Mouse (Mus musculus): ENCODE data around the gene Nedd4.

Nedd4 gene

DNA sequence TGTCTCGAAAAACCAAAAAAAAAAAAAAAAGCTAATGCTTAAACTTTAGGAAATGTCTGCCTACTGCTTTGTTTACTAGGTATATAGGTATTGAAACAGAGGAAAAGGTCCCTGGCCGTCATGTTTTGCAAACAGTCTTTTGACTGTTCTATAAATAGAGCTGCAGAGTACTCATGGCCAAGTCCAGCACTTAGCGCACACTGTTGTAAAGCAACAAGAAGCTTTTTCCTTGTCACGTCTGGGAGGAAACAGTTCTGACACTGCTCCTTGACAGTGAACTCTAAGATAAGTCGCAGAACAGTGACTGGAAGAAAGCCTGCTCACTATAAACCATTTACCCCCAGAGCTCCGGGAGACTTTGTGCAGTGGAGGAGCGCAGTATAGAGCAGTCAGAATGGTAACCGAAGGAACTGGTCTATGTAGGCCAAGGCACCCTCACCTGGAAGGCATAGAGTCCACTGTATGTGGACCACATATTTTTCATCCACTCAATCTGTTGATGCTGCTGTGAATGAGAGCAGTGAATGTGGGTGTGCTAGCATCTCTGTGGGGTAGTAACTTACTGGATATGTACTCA is 19.6 kb downstream of the Nedd4 start:
- no peak for DNase-seq

DNA sequence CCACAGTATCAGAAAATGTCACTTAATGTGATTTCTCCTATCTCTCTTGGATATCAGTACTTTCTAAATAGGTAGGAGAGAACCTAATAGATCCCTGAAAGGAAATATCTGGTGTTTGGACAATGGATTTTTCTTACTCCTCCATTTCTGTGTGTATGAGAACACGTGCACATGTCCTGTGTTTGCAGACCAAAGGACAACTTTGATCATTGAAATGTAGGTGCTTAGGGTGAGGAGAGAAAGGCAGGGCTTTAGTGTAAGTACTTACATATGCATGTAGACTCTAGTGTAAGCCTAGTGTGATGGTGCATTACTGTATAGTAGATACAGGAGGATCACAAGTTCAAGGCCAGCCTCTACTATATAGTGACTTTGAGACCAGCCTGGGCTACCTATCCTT is 21.1 kb downstream of the Nedd4 start:
- no peak for DNase-seq

DNA sequence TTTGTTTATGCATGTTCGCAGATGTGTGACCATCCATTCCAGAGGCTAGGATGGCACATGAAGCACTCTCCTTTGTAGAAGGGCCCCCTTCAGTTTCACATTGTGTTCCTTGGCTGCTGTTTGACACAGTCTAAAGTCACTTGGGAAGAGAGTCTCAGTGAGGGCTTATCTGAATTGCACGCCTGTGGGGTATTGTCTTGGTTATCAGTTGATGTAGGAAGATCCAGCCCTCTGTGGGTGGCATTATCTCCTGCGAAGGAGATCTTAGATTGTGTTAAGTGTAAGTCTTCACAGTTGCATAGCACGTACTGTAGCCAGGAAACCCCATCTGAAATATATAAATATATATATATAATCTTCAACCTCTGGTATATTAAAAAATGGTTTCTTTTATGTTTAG is 23.1 kb downstream of the Nedd4 start:
- DNase-seq: no peak

- DNase-seq: no peak
Observed at GRCm38 (mm10) chr9:72686506-72686905, 24.4 kb downstream of the Nedd4 start.

DNA sequence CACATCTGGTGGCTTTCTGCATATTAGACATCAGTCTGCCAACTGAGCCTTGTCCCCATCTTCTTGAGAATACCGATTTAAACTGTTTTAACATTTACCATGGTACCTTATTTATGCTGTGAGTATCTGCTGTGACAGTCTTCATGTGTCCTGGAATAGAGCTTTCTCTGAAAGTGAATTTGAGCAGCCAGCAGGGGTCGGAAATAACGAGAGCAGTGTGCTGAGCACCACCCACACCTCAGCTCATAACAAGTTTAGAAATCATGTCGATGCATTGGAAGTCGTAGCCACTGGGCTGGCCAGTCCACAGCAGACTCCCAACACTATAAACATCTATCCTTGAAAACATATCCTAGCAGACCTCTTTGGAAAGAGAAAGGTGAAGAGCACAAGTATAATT is 27.4 kb downstream of the Nedd4 start:
- no peak for DNase-seq

DNA sequence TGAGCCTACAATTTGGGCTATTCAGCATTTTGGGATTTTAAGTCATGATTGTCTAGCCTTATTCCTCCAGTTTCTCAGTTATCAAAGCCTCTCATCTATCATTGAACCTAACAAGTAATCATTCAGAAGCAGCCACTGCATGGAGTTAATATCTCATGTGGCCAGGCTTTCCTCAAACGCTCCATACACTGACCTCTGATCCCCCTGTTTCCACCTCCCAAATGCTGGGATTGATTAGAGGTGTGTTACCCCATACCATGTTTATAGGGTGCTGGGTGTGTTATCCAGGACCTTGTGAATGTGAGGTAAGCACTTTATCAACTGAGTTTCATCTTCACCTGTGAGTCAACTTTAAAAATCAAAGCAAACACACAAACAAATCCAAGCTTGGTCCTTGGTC is 28.7 kb downstream of the Nedd4 start:
- no peak for DNase-seq

DNA sequence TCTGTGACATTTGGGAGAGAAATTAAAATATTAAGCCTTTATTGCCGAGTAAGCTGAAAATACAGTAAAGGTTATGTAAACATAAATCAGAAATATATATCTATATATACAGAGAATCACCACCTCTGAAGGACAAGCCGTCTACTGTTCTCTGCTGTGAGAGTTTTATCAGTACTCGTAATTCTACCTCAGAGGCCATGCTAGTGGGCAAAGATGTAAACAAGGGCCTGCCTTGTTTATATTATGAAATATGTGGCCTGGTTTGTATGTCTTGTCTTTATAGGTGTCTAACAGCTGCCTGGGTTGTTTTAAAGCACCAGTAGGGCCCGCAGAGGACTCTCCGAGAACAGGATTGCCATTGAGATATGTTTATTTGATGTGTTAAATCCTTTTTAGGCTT is 29.8 kb downstream of the Nedd4 start:
- no peak for DNase-seq

- DNase-seq: peak; percentile 22
Observed at GRCm38 (mm10) chr9:72693081-72693696, 31.0 kb downstream of the Nedd4 start.

GRCm38 (mm10) chr9:72693861-72694260 is 31.7 kb downstream of the Nedd4 start:
- DNase-seq: no peak

- no peak for DNase-seq
Observed at GRCm38 (mm10) chr9:72696508-72696907, 34.4 kb downstream of the Nedd4 start.

DNA sequence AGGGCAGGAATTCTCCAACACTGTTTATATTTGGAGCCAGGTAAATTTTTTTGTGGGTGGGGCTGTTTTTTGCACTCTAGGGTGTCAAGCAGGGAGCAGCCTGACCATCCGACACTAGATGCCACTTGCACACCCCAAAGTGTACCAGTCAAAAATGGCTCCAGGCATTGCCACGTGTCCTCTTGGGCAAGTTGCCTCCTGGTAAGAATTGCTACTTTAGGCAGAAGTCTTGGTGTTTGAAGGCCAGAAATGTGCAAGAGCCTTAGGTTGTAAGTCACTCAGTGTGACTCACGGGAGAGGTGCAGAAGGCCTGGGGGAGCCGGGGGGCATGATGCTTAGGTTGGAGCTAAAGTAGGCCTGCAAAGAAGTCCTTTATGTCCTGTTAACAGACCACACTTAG is 35.6 kb downstream of the Nedd4 start:
- DNase-seq: no peak

GRCm38 (mm10) chr9:72699702-72700101 is 37.6 kb downstream of the Nedd4 start:
- no peak for DNase-seq

DNA sequence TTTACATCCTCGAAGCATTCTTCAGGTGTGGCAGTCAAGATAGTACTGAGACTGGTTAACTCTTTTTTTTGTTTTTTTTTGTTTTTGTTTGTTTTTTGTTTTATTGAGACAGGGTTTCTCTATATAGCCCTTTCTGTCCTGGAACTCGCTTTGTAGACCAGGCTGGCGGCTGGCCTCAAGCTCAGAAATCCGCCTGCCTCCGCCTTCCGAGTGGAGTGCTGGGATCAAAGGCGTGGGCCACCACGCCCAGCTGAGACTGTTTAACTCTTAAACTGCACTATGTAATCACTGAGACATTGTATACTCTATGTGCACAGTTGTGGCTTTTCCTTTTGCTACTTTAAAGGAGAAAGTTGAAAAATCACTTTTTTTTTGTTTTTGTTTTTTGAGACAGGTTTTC is 39.3 kb downstream of the Nedd4 start:
- no peak for DNase-seq

- no peak for DNase-seq
Observed at GRCm38 (mm10) chr9:72702075-72702474, 39.9 kb downstream of the Nedd4 start.

- DNase-seq: no peak
Observed at GRCm38 (mm10) chr9:72703142-72703541, 41.0 kb downstream of the Nedd4 start.

DNA sequence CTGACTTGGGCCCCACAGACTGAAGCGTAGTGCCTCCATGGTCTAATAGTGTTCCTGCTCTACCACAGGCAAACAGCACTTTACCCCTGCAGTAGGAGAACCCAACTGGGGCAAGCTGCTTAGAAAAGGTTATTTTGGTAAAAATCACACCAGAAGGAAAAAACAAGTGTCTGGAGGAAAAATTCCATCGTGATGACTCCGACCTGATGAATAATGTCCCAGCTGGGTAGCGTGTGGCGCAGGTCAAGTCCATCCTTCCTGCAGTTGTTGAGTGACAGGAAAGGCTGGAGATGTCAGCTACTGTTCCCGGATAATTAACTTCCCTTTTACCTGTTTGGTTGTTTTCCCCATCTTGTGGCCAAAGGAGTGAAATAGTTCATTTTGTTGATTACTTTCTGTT is 41.6 kb downstream of the Nedd4 start:
- DNase-seq: no peak

DNA sequence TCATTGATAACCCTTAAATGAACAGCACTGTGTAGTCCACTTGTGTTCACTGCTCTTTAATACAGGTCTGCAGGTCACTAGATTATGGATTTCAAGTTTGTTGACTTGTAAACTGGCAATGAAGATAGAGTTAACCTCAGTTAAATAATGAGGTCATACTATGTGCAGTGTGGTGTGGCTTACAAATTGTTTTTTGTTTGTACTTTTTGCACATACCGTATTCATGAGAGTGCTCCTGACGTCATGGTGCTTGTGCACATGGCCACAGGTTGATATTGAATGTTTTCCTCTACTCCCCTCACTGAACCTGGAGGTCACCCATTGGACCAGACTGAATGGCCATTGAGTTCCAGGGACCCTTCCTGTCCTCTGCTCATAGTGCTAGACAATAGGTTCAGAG is 43.1 kb downstream of the Nedd4 start:
- no peak for DNase-seq

- no peak for DNase-seq
Observed at GRCm38 (mm10) chr9:72707999-72708398, 45.9 kb downstream of the Nedd4 start.

- no peak for DNase-seq
Observed at GRCm38 (mm10) chr9:72708690-72709089, 46.5 kb downstream of the Nedd4 start.

DNA sequence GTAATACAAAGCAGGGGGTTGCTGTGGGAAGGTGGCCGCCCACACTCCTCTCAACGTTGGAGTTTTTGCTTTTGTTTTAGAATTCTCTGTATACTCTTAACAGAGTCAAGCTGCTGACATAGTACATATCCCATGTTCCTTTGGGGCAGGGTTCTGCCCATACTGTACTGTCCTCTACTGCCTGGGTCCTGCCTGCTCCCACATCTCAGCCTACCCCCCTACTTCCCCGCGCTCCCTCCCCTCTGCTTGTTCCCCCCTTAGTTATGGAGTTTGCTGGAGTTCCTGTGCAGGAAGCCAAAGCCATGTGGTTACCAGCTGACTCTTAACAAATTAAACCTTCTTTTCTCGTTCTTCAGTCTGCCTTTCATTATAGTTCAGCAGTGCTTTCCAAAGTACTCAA is 47.9 kb downstream of the Nedd4 start:
- DNase-seq: no peak

DNA sequence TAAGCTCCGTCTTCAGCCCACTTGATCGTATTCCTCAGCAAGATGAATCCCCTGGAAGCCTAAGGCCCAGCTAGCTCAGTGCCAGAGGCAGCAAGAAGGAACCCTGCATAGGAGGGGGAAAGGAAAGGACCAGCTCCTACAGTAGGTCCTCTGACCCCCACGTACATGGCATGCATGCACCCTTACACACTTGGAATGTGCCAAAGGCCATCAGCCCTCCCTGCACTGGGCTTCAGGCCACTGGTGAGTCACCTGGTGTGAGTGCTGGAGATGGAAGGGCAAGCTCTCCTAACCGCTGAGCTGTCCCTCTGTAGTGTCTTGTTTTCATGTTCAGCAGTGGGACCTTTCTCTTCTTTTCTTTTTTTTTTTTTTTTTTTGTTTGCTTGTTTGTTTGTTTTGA is 52.8 kb downstream of the Nedd4 start:
- no peak for DNase-seq

DNA sequence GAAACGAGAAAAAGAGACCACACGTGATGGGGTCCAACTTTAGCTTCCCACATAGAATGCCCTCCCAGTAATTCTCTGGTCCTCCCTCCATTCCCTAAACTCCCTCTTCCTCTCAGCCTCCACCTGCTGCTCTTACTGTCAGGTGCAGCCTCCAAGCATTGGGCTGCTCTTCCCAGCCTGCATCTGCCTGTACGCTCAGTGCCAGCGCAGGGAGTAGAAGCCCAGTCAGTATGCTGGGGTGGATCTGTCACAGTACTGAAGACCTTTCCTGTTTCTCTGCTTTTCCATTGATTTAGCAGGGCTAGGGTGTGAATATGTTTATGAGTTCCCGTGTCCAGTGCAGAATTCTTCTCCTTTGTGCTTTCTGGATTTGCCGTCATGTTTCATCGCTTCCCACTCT is 54.1 kb downstream of the Nedd4 start:
- DNase-seq: no peak

DNA sequence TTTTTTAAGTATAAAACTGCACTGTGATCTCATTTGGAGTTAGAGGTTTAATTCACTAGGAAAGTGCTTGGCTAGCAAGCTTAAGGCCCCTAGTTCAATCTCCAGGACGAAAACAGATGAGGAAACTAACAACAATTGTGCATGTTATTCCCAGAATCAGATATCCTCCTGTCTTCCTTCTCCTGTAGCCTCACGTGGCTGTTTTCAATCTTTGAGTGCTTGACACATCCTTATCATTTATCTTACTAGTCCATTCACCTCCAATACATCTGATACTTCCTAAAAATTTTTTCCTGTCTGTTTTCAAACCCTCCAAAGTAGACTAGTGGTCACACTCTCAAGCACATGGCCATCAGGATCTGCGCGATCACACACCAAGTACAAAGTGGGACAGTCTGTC is 57.0 kb downstream of the Nedd4 start:
- no peak for DNase-seq

DNA sequence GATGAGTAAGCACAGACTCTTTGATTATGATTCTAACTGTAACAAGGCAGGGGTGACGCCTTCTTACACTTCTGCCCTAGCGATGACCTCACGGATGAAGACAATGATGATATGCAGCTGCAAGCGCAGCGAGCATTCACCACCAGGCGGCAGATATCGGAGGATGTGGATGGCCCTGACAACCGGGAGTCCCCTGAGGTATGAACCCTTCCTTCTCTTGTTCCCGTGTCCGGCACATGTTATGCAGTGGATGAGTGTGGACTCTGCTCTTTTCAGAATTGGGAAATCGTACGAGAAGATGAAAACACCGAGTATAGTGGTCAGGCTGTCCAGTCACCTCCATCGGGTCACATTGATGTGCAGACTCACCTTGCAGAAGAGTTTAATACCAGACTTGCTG is 59.1 kb downstream of the Nedd4 start:
- DNase-seq: no peak

DNA sequence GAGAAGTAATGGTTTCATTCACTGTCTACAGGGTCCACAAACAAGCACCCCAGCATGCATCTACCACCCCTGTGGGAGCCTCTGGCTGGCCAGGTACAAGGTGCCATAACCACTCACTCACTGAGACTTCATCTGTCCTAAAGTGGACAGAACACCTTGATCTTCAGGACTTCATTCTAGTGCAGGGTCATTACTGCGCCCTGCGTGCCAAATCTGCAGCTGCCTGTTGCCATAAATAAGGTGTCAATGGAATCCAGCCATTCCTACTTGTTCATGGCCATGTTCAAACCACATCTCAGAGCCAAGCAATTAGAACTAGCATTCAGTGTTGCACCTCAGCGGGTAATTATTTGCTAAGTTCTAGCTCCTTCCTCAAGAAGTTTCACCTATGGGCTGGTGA is 60.5 kb downstream of the Nedd4 start:
- no peak for DNase-seq

Measured in embryo, embryonic 11 days (tissue).